Mouse (Mus musculus): ENCODE results near the gene Selenon. TPM values are rescaled to one million over a fixed set of nuclear protein-coding genes. Genes with fewer than 3 reads are reported as not detected.

The Selenon gene
- 14.2 and 15.9 TPM in 2 replicates for polyA plus RNA-seq (2014; fragmentation: Nextera tagmentation; extraction: Ambion mirVana)

GRCm38 (mm10) chr4:134551494-134552316, at the start of gene Selenon:
TSS of gene Selenon (minus strand) at chr4:134552166.
- Histone ChIP-seq H3K9ac (replicated peaks; ENCODE audit: low read length) (peak within 1 kb of the TSS; percentile 97), H3K4me3 (replicated peaks; ENCODE audit: low read depth, low read length) (peak within 1 kb of the TSS; percentile 64), H3K27me3 (ENCODE audit: control insufficient read depth, insufficient read depth, low read length) (no peaks in the 10 kb centered on the region), H3K4me2 (ENCODE audit: low read length) (peak within 1 kb of the TSS; percentile 74), H3K9me3 (ENCODE audit: control insufficient read depth, low read length) (peaks cover 6% of the 10 kb centered on the region), H3K36me3 (ENCODE audit: control insufficient read depth, insufficient read depth, low read length) (peaks cover 22% of the 10 kb centered on the region), H3K27ac (replicated peaks; ENCODE audit: low read depth, low read length) (peak within 1 kb of the TSS; percentile 90), H3K4me1 (ENCODE audit: control insufficient read depth, insufficient read depth, low read length) (no peaks in the 10 kb centered on the region)
- under 1% methylated on average over 63 of the region's 67 CpGs for WGBS
- peak; percentile 79 for ATAC-seq (ENCODE audit: low FRiP score, low TSS enrichment)
- DNase-seq, result peak; percentile 80

GRCm38 (mm10) chr4:134601404-134601803, 49.4 kb upstream of the Selenon start:
- no peak overlapping the region for H3K4me2 ChIP-seq (ENCODE audit: low read length)
- peaks cover 16% of the 10 kb centered on the region for H3K4me1 ChIP-seq (ENCODE audit: control insufficient read depth, insufficient read depth, low read length)
- no peak overlapping the region for H3K27ac ChIP-seq (replicated peaks; ENCODE audit: low read depth, low read length)
- ATAC-seq (ENCODE audit: low FRiP score, low TSS enrichment), result no peak
- no peaks in the 10 kb centered on the region for H3K36me3 ChIP-seq (ENCODE audit: control insufficient read depth, insufficient read depth, low read length)
- H3K27me3 ChIP-seq (ENCODE audit: control insufficient read depth, insufficient read depth, low read length), result no peaks in the 10 kb centered on the region
- 23% methylated on average over 8 of the region's 8 CpGs for WGBS
- H3K9ac ChIP-seq (replicated peaks; ENCODE audit: low read length), result no peak overlapping the region
- H3K4me3 ChIP-seq (replicated peaks; ENCODE audit: low read depth, low read length), result no peak overlapping the region
- no peaks in the 10 kb centered on the region for H3K9me3 ChIP-seq (ENCODE audit: control insufficient read depth, low read length)
- DNase-seq, result no peak

- no peak for ATAC-seq (ENCODE audit: low FRiP score, low TSS enrichment)
- Histone ChIP-seq H3K27me3 (ENCODE audit: control insufficient read depth, insufficient read depth, low read length) (no peaks in the 10 kb centered on the region), H3K27ac (replicated peaks; ENCODE audit: low read depth, low read length) (no peak overlapping the region), H3K36me3 (ENCODE audit: control insufficient read depth, insufficient read depth, low read length) (no peaks in the 10 kb centered on the region), H3K9me3 (ENCODE audit: control insufficient read depth, low read length) (no peaks in the 10 kb centered on the region), H3K4me2 (ENCODE audit: low read length) (no peak overlapping the region), H3K4me3 (replicated peaks; ENCODE audit: low read depth, low read length) (no peak overlapping the region), H3K9ac (replicated peaks; ENCODE audit: low read length) (no peak overlapping the region), H3K4me1 (ENCODE audit: control insufficient read depth, insufficient read depth, low read length) (peaks cover 11% of the 10 kb centered on the region)
- 85% methylated on average over 7 of the region's 7 CpGs for WGBS
- DNase-seq, result no peak
These were observed 48.8 kb upstream of the Selenon start for GRCm38 (mm10) chr4:134600777-134601176.

GRCm38 (mm10) chr4:134600060-134600459, 48.1 kb upstream of the Selenon start:
- Histone ChIP-seq H3K4me3 (replicated peaks; ENCODE audit: low read depth, low read length) (no peak overlapping the region), H3K36me3 (ENCODE audit: control insufficient read depth, insufficient read depth, low read length) (no peaks in the 10 kb centered on the region), H3K27ac (replicated peaks; ENCODE audit: low read depth, low read length) (no peak overlapping the region), H3K4me1 (ENCODE audit: control insufficient read depth, insufficient read depth, low read length) (peaks cover 11% of the 10 kb centered on the region), H3K9me3 (ENCODE audit: control insufficient read depth, low read length) (no peaks in the 10 kb centered on the region), H3K4me2 (ENCODE audit: low read length) (no peak overlapping the region), H3K27me3 (ENCODE audit: control insufficient read depth, insufficient read depth, low read length) (no peaks in the 10 kb centered on the region), H3K9ac (replicated peaks; ENCODE audit: low read length) (no peak overlapping the region)
- 83% methylated on average over 9 of the region's 9 CpGs for WGBS
- DNase-seq, result no peak
- ATAC-seq (ENCODE audit: low FRiP score, low TSS enrichment), result no peak

GRCm38 (mm10) chr4:134596816-134597692, 45.1 kb upstream of the Selenon start:
- H3K36me3 ChIP-seq (ENCODE audit: control insufficient read depth, insufficient read depth, low read length), result no peaks in the 10 kb centered on the region
- WGBS, result 88% methylated on average over 10 of the region's 10 CpGs
- H3K4me3 ChIP-seq (replicated peaks; ENCODE audit: low read depth, low read length), result no peak overlapping the region
- ATAC-seq (ENCODE audit: low FRiP score, low TSS enrichment) (no peak), DNase-seq (no peak)
- H3K4me2 ChIP-seq (ENCODE audit: low read length), result no peak overlapping the region
- H3K4me1 ChIP-seq (ENCODE audit: control insufficient read depth, insufficient read depth, low read length), result peaks cover 13% of the 10 kb centered on the region; the same call in 1 of the 2 replicates
- H3K9me3 ChIP-seq (ENCODE audit: control insufficient read depth, low read length), result no peaks in the 10 kb centered on the region
- no peak overlapping the region for H3K27ac ChIP-seq (replicated peaks; ENCODE audit: low read depth, low read length)
- no peak overlapping the region for H3K9ac ChIP-seq (replicated peaks; ENCODE audit: low read length)
- no peaks in the 10 kb centered on the region for H3K27me3 ChIP-seq (ENCODE audit: control insufficient read depth, insufficient read depth, low read length)

GRCm38 (mm10) chr4:134594731-134595439, 42.9 kb upstream of the Selenon start:
- peaks cover 14% of the 10 kb centered on the region for H3K4me1 ChIP-seq (ENCODE audit: control insufficient read depth, insufficient read depth, low read length)
- no peak overlapping the region for H3K4me3 ChIP-seq (replicated peaks; ENCODE audit: low read depth, low read length)
- H3K27me3 ChIP-seq (ENCODE audit: control insufficient read depth, insufficient read depth, low read length), result no peaks in the 10 kb centered on the region
- WGBS, result 92% methylated on average over 10 of the region's 10 CpGs
- DNase-seq (no peak), ATAC-seq (ENCODE audit: low FRiP score, low TSS enrichment) (no peak)
- H3K27ac ChIP-seq (replicated peaks; ENCODE audit: low read depth, low read length), result no peak overlapping the region
- no peaks in the 10 kb centered on the region for H3K36me3 ChIP-seq (ENCODE audit: control insufficient read depth, insufficient read depth, low read length)
- H3K9ac ChIP-seq (replicated peaks; ENCODE audit: low read length), result no peak overlapping the region
- H3K9me3 ChIP-seq (ENCODE audit: control insufficient read depth, low read length), result no peaks in the 10 kb centered on the region
- H3K4me2 ChIP-seq (ENCODE audit: low read length), result no peak overlapping the region

GRCm38 (mm10) chr4:134592442-134592841, 40.5 kb upstream of the Selenon start:
- Histone ChIP-seq H3K9me3 (ENCODE audit: control insufficient read depth, low read length) (no peaks in the 10 kb centered on the region), H3K36me3 (ENCODE audit: control insufficient read depth, insufficient read depth, low read length) (no peaks in the 10 kb centered on the region), H3K27ac (replicated peaks; ENCODE audit: low read depth, low read length) (no peak overlapping the region), H3K4me3 (replicated peaks; ENCODE audit: low read depth, low read length) (no peak overlapping the region), H3K27me3 (ENCODE audit: control insufficient read depth, insufficient read depth, low read length) (no peaks in the 10 kb centered on the region), H3K9ac (replicated peaks; ENCODE audit: low read length) (no peak overlapping the region), H3K4me1 (ENCODE audit: control insufficient read depth, insufficient read depth, low read length) (peaks cover 17% of the 10 kb centered on the region), H3K4me2 (ENCODE audit: low read length) (no peak overlapping the region)
- ATAC-seq (ENCODE audit: low FRiP score, low TSS enrichment), result no peak
- 81% methylated on average over 4 of the region's 4 CpGs for WGBS
- DNase-seq, result no peak

- H3K4me1 ChIP-seq (ENCODE audit: control insufficient read depth, insufficient read depth, low read length), result peaks cover 17% of the 10 kb centered on the region
- no peak overlapping the region for H3K4me3 ChIP-seq (replicated peaks; ENCODE audit: low read depth, low read length)
- H3K27me3 ChIP-seq (ENCODE audit: control insufficient read depth, insufficient read depth, low read length), result no peaks in the 10 kb centered on the region
- H3K36me3 ChIP-seq (ENCODE audit: control insufficient read depth, insufficient read depth, low read length), result no peaks in the 10 kb centered on the region
- DNase-seq (peak; percentile 77), ATAC-seq (ENCODE audit: low FRiP score, low TSS enrichment) (peak; percentile 43; the same call in 1 of the 2 replicates)
- H3K27ac ChIP-seq (replicated peaks; ENCODE audit: low read depth, low read length), result peak overlapping the region; percentile 55
- WGBS, result 37% methylated on average over 11 of the region's 11 CpGs
- H3K9me3 ChIP-seq (ENCODE audit: control insufficient read depth, low read length), result no peaks in the 10 kb centered on the region
- H3K4me2 ChIP-seq (ENCODE audit: low read length), result no peak overlapping the region
- H3K9ac ChIP-seq (replicated peaks; ENCODE audit: low read length), result no peak overlapping the region
These were observed 39.6 kb upstream of the Selenon start for GRCm38 (mm10) chr4:134591506-134592061.

All from midbrain, embryonic 14.5 days (tissue).